Mouse (Mus musculus): Measurements from ENCODE around the gene Gstt4. TPM values are rescaled to one million over a fixed set of nuclear protein-coding genes. Genes with fewer than 3 reads are reported as not detected.

Gene Gstt4
- polyA plus RNA-seq, 1 experiment from 2014 or later = not detected

DNA sequence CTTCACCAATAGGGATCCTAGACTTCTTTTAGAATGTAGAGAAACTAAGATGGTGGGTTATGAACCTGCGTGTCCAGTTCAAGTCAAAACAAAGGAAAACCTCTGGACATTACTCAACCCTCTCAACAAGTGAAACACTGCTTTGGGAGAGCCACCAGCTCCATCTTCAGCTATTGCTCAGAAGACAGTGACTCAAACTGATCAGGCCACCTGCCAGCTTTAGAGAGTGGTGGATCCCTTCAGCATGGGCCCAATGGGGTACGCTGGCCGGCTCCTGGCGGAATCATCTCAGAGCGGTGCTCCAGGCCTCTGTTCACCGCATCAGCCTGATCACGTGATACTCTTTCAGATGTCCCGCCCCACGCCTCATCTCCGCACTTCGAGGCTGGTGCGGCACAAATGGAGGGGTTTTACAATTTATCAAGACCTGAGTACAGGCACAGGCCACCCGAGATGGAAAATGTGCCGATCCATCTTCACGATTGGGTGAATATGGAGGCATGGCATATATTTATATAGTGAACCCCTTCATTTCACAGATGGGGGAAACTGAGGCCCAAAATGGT lies 33.2 kb upstream of the Gstt4 start:
- no peaks in the 10 kb centered on the region for H3K9me3 ChIP-seq (ENCODE audit: control insufficient read depth, low read length)
- 0 out of 2 replicates have a peak, but pooled peaks cover 5% of the 10 kb centered on the region for H3K36me3 ChIP-seq (ENCODE audit: control insufficient read depth, insufficient read depth, low read length)
- H3K27ac ChIP-seq (ENCODE audit: low read depth, low read length) = no peak overlapping the region
- no peak overlapping the region for H3K9ac ChIP-seq (ENCODE audit: low read length)
- H3K4me2 ChIP-seq = no peak overlapping the region
- DNase-seq (ENCODE audit: low spot score, missing footprints) (peak; percentile 75), ATAC-seq (ENCODE audit: low FRiP score) (no peak)
- H3K4me3 ChIP-seq (ENCODE audit: low read depth, low read length) = no peak overlapping the region
- H3K27me3 ChIP-seq (ENCODE audit: control insufficient read depth, insufficient read depth, low read length) = no peaks in the 10 kb centered on the region
- H3K4me1 ChIP-seq (ENCODE audit: control insufficient read depth, insufficient read depth, low read length) = peaks cover 14% of the 10 kb centered on the region
- WGBS = 91% methylated on average over 15 of the region's 15 CpGs

DNA sequence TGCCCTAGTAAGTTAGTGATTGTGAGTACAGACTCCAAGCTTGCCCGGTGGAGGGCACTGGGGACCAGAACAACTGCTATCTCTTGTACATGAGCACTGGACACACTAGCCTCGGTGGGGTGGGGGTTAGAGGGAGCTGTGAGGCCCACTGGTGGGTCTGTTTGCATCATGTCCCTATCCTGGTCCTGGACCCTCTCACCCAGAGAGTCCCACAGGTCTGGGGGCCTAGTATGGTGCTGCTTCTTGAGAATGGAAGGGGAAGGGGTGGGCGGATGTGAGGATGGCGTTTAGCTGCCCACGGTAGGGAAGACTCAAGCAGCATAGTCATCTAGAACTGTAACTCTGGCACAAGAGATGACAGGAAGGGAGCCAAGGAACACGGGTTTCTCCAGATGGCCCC lies 32.4 kb upstream of the Gstt4 start:
- 0 out of 2 replicates have a peak, but pooled peaks cover 5% of the 10 kb centered on the region for H3K36me3 ChIP-seq (ENCODE audit: control insufficient read depth, insufficient read depth, low read length)
- H3K27ac ChIP-seq (ENCODE audit: low read depth, low read length) = no peak overlapping the region
- ATAC-seq (ENCODE audit: low FRiP score) = no peak
- peaks cover 12% of the 10 kb centered on the region; the same call in 1 of the 2 replicates for H3K4me1 ChIP-seq (ENCODE audit: control insufficient read depth, insufficient read depth, low read length)
- H3K4me3 ChIP-seq (ENCODE audit: low read depth, low read length) = no peak overlapping the region
- no peak for DNase-seq (ENCODE audit: low spot score, missing footprints)
- no peak overlapping the region for H3K9ac ChIP-seq (ENCODE audit: low read length)
- no peaks in the 10 kb centered on the region for H3K27me3 ChIP-seq (ENCODE audit: control insufficient read depth, insufficient read depth, low read length)
- WGBS = 82% methylated on average over 6 of the region's 6 CpGs
- H3K4me2 ChIP-seq = no peak overlapping the region
- no peaks in the 10 kb centered on the region for H3K9me3 ChIP-seq (ENCODE audit: control insufficient read depth, low read length)

DNA sequence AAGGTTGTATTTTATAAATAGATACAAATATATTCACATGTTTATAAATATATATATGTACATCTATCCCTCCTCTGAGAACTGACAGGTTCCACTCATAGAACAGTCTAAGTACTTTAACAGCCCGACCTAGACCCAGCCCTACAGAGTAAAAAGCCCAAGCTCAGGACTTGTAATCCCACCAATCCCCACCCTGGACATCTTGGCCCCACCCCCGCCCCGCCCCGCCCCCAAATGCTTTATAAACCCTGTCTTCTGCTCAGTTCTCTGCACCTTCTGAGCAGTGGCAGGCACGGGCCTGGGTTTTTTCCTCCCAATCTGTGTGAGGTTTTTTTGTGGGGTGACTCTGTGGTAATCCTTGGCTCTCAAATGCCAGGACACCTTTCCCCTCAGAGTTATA lies 31.8 kb upstream of the Gstt4 start:
- peaks cover 11% of the 10 kb centered on the region; the same call in 1 of the 2 replicates for H3K4me1 ChIP-seq (ENCODE audit: control insufficient read depth, insufficient read depth, low read length)
- H3K27ac ChIP-seq (ENCODE audit: low read depth, low read length) = no peak overlapping the region
- H3K9me3 ChIP-seq (ENCODE audit: control insufficient read depth, low read length) = no peaks in the 10 kb centered on the region
- no peak overlapping the region for H3K9ac ChIP-seq (ENCODE audit: low read length)
- H3K4me3 ChIP-seq (ENCODE audit: low read depth, low read length) = no peak overlapping the region
- H3K36me3 ChIP-seq (ENCODE audit: control insufficient read depth, insufficient read depth, low read length) = 0 out of 2 replicates have a peak, but pooled peaks cover 5% of the 10 kb centered on the region
- H3K27me3 ChIP-seq (ENCODE audit: control insufficient read depth, insufficient read depth, low read length) = no peaks in the 10 kb centered on the region
- DNase-seq (ENCODE audit: low spot score, missing footprints) (peak; percentile 69), ATAC-seq (ENCODE audit: low FRiP score) (no peak)
- H3K4me2 ChIP-seq = no peak overlapping the region
- 40% methylated on average over 5 of the region's 5 CpGs for WGBS

DNA sequence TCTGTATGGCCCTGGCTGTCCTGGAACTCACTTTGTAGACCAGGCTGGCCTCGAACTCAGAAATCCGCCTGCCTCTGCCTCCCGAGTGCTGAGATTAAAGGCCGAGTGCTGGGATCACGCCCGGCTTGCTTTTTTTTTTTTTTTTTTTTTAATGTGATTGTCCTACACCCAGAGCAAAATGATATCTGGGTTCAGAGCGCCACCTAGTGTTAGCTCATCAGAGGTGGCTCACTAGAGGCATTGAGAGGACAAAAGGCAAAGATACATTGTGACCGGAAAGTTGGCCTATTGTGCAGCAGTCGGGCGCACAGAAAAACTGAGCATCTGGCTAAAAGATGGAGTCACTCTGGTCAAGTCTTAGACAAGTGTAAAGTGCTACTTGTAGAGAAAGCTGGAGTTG lies 31.1 kb upstream of the Gstt4 start:
- Histone ChIP-seq H3K27ac (ENCODE audit: low read depth, low read length) (no peak overlapping the region), H3K27me3 (ENCODE audit: control insufficient read depth, insufficient read depth, low read length) (no peaks in the 10 kb centered on the region), H3K9ac (ENCODE audit: low read length) (no peak overlapping the region), H3K4me2 (no peak overlapping the region), H3K9me3 (ENCODE audit: control insufficient read depth, low read length) (no peaks in the 10 kb centered on the region), H3K4me1 (ENCODE audit: control insufficient read depth, insufficient read depth, low read length) (peaks cover 5% of the 10 kb centered on the region; the same call in 1 of the 2 replicates), H3K4me3 (ENCODE audit: low read depth, low read length) (no peak overlapping the region), H3K36me3 (ENCODE audit: control insufficient read depth, insufficient read depth, low read length) (0 out of 2 replicates have a peak, but pooled peaks cover 5% of the 10 kb centered on the region)
- peak; percentile 97 for DNase-seq (ENCODE audit: low spot score, missing footprints)
- ATAC-seq (ENCODE audit: low FRiP score) = peak; percentile 65
- 31% methylated on average over 10 of the region's 10 CpGs for WGBS

DNA sequence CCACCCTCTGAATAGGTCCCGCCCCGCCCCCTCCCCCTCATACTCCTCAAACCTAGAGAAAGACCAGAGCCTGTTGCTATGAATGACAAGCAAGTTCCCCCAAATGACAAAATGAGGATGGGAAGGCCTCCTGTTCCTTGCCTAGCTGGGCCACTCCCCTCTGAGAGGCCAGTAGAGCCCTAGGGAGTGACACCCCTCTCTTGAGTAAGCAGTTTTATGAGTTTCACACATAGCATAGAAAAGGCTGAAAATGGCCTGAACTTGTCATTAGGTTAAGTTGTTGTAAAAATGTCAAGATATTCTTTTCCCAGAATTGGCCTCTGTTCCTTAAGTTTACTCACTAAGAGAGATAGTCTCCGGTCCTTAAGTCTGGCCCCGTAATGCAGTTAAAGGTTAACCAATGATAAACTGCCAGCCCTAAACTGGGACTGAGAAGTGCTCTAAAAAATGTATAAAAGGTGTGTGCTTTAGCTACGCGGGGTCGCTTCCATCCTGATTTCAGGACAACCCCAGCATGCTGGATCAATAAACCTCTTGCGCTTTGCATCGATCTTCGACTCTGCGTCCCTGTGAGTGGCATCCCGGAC lies 30.3 kb upstream of the Gstt4 start:
- Histone ChIP-seq H3K4me1 (ENCODE audit: control insufficient read depth, insufficient read depth, low read length) (peaks cover 3% of the 10 kb centered on the region; the same call in 1 of the 2 replicates), H3K9ac (ENCODE audit: low read length) (no peak overlapping the region), H3K36me3 (ENCODE audit: control insufficient read depth, insufficient read depth, low read length) (0 out of 2 replicates have a peak, but pooled peaks cover 4% of the 10 kb centered on the region), H3K27ac (ENCODE audit: low read depth, low read length) (no peak overlapping the region), H3K4me2 (no peak overlapping the region), H3K27me3 (ENCODE audit: control insufficient read depth, insufficient read depth, low read length) (no peaks in the 10 kb centered on the region), H3K9me3 (ENCODE audit: control insufficient read depth, low read length) (no peaks in the 10 kb centered on the region), H3K4me3 (ENCODE audit: low read depth, low read length) (no peak overlapping the region)
- WGBS = 97% methylated on average over 12 of the region's 12 CpGs
- DNase-seq (ENCODE audit: low spot score, missing footprints) (peak; percentile 79), ATAC-seq (ENCODE audit: low FRiP score) (no peak)

DNA sequence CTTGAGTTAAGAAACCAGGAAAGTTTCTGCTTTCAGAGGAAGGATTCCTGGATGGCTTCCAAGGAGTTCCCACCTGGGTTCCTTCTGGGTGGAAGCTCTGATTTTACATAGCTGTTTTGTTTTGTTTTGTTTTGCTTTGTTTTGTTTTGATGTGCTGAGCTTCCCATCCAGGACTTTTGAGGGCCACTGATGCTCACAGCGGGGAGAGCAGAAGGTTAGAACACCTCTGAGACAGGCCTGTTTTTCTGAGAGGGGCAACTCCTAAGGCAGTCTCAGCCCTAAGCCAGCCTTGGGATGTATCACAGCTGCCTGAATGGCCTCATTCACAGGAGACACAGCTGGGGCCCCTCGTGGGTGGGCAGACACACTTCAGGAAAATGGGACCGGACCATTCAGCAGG lies 29.3 kb upstream of the Gstt4 start:
- Histone ChIP-seq H3K9ac (ENCODE audit: low read length) (no peak overlapping the region), H3K9me3 (ENCODE audit: control insufficient read depth, low read length) (no peaks in the 10 kb centered on the region), H3K4me2 (no peak overlapping the region), H3K4me1 (ENCODE audit: control insufficient read depth, insufficient read depth, low read length) (peaks cover 3% of the 10 kb centered on the region; the same call in 1 of the 2 replicates), H3K27ac (ENCODE audit: low read depth, low read length) (no peak overlapping the region), H3K36me3 (ENCODE audit: control insufficient read depth, insufficient read depth, low read length) (no peaks in the 10 kb centered on the region), H3K27me3 (ENCODE audit: control insufficient read depth, insufficient read depth, low read length) (no peaks in the 10 kb centered on the region), H3K4me3 (ENCODE audit: low read depth, low read length) (no peak overlapping the region)
- WGBS = 28% methylated on average over 3 of the region's 3 CpGs
- no peak for ATAC-seq (ENCODE audit: low FRiP score)
- peak; percentile 82 for DNase-seq (ENCODE audit: low spot score, missing footprints)

DNA sequence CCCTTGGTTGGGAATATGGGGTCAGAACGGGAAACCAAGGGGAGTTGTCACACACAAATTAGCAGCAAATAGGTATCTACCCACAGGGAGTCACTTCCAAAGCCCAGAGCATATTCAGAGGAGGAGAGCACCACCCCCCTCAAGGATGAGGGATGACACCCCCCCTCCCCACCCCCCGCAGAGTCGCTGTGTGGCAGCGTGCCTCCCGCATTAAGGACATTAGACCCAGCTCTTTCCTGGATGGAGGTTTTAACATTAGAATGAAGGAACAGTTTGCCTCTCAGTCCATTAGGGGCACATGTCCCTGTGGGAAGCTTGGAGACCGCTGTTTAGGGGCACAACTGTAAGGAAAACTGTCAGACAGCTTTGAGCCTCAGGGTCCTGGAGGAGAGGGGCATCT lies 28.7 kb upstream of the Gstt4 start:
- no peak overlapping the region for H3K4me2 ChIP-seq
- ATAC-seq (ENCODE audit: low FRiP score) (no peak), DNase-seq (ENCODE audit: low spot score, missing footprints) (no peak)
- 4% methylated on average over 6 of the region's 6 CpGs for WGBS
- no peak overlapping the region for H3K9ac ChIP-seq (ENCODE audit: low read length)
- H3K36me3 ChIP-seq (ENCODE audit: control insufficient read depth, insufficient read depth, low read length) = no peaks in the 10 kb centered on the region
- H3K4me3 ChIP-seq (ENCODE audit: low read depth, low read length) = no peak overlapping the region
- H3K27ac ChIP-seq (ENCODE audit: low read depth, low read length) = no peak overlapping the region
- H3K4me1 ChIP-seq (ENCODE audit: control insufficient read depth, insufficient read depth, low read length) = peaks cover 3% of the 10 kb centered on the region; the same call in 1 of the 2 replicates
- H3K27me3 ChIP-seq (ENCODE audit: control insufficient read depth, insufficient read depth, low read length) = no peaks in the 10 kb centered on the region
- H3K9me3 ChIP-seq (ENCODE audit: control insufficient read depth, low read length) = no peaks in the 10 kb centered on the region

DNA sequence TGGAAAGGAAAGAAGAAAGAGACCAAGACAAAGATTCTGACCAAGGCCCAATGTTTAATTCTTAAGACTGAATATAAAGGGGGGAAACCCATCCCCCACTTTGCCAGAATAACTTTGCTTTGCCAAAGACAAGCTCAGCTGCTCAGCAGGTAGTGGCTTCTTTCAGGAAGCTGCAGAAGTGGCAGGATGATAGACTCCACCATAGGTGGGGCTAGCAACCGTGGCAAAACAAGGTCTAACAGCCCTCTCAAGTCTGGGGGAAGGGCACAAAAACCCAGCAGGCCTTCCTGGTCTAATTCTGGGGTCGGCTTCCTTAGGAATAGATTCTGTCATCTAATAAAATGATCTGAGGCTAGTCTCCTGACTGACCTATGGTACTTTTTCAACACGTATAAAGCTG lies 26.0 kb upstream of the Gstt4 start:
- Histone ChIP-seq H3K27ac (ENCODE audit: low read depth, low read length) (no peak overlapping the region), H3K9me3 (ENCODE audit: control insufficient read depth, low read length) (no peaks in the 10 kb centered on the region), H3K4me1 (ENCODE audit: control insufficient read depth, insufficient read depth, low read length) (peaks cover 3% of the 10 kb centered on the region), H3K9ac (ENCODE audit: low read length) (no peak overlapping the region), H3K27me3 (ENCODE audit: control insufficient read depth, insufficient read depth, low read length) (no peaks in the 10 kb centered on the region), H3K36me3 (ENCODE audit: control insufficient read depth, insufficient read depth, low read length) (no peaks in the 10 kb centered on the region), H3K4me2 (no peak overlapping the region), H3K4me3 (ENCODE audit: low read depth, low read length) (no peak overlapping the region)
- no peak for ATAC-seq (ENCODE audit: low FRiP score)
- DNase-seq (ENCODE audit: low spot score, missing footprints) = no peak
- 34% methylated on average over 3 of the region's 3 CpGs for WGBS

DNA sequence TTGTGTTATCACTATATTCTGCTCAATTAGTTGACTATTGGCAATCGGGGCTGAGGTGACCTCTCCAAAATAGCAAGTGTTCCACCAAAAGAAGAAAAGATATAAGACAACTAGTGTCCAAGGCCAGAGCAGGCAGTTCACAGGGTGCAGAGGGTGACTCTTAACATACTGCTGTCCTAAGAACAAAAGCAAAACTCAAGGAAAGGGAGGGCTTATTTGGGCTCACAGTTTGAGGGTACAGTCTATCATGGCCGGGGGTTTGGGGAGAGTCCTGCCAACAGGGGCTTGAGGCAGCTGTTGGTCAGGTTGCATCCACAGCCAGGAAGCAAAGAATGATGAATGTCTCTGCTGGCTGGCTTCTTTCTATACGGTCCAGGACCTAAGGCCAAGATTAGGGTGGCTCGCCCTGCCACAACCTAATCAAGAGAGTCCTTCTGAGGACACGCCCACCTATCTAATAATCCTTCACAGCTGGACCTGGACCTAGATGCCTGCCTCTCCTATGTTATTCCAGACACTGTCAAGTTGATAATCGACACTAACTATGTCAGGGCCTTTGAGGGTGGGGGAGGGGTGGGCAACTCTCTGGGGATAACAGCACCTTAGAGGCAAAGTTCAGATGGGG lies 23.1 kb upstream of the Gstt4 start:
- WGBS = 83% methylated on average over 6 of the region's 6 CpGs
- Histone ChIP-seq H3K4me2 (no peak overlapping the region), H3K4me1 (ENCODE audit: control insufficient read depth, insufficient read depth, low read length) (no peaks in the 10 kb centered on the region; the same call in none of the 2 replicates), H3K9ac (ENCODE audit: low read length) (no peak overlapping the region), H3K36me3 (ENCODE audit: control insufficient read depth, insufficient read depth, low read length) (no peaks in the 10 kb centered on the region), H3K9me3 (ENCODE audit: control insufficient read depth, low read length) (no peaks in the 10 kb centered on the region), H3K4me3 (ENCODE audit: low read depth, low read length) (no peak overlapping the region), H3K27me3 (ENCODE audit: control insufficient read depth, insufficient read depth, low read length) (no peaks in the 10 kb centered on the region), H3K27ac (ENCODE audit: low read depth, low read length) (no peak overlapping the region)
- no peak for DNase-seq (ENCODE audit: low spot score, missing footprints)
- ATAC-seq (ENCODE audit: low FRiP score) = no peak

All from midbrain, embryonic 11.5 days (tissue).